Mouse (Mus musculus): Measurements from ENCODE around the gene Tmem200a.

The Tmem200a gene

GRCm38 (mm10) chr10:26078521-26079142 is at the start of gene Tmem200a:
Gene Tmem200a (minus strand): TSS chr10:26079052.
- peak; percentile 85 for DNase-seq

DNA sequence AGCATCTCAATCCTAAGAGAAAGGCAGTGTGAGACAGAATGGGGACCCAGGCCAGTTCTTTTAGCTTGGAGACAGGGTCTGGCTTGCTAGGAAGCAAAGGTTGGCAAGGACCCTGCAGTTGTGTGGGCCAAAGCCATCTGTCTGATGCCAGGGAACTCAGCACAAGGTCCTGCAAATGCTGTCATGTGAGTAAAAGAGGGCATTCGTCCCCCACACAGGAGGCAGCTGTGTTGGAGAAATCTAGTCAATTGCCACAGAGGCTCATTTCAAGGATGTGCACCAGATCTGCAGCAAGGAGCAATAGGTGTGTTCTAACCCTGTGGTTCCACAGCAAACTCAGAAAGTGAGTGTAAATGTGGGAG is 41.0 kb upstream of the Tmem200a start:
- no peak for DNase-seq

- no peak for DNase-seq
These were observed 40.4 kb upstream of the Tmem200a start for GRCm38 (mm10) chr10:26119067-26119821.

DNA sequence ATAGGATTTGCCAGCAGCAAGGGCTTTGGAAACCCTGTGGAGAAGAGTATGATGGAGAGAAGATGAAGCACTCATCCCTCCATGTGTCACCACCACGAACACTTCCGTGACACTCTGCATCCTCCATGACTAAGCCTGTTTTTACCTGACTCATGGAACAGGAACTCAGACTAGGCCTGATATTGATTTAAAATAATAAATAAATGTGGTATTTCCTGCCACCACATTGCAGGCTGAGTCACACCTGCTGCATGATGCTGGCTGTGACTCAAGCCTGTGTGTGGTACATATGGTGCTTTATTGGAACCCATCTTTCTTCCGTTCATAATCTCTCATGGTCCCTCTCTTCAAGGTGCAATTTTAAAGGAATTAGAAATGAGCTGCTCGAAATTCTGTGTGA is 35.6 kb upstream of the Tmem200a start:
- no peak for DNase-seq

DNA sequence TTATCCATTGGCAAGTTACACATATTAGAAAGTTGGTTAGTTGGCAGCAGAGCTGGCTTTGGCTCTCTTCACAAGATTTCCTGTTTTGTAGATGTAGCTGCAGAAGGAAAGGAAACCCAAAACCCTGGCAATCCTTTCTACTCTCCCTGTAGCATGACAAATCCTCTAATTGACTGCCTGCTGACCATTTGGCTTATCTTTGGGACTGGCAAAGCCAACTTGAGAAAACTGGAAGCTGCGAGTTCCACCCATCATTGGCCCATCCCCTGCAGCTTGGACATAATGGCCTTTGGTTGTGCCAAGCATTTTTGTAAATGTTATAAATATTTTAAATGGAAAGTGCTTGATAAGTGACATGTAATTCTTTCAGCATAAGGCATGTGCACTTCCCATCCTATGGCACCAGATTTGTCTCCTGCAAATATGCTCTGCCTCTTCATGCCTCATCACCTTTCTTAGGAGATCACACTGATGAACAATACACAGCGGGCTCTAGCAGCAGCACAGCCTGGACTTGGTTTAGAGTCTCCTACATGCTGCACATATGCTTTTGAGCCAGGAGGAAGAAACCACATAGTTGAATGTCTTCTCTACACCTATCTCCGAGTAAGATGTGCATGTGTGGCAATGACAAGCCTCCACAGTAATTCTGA is 24.6 kb upstream of the Tmem200a start:
- DNase-seq: no peak

DNA sequence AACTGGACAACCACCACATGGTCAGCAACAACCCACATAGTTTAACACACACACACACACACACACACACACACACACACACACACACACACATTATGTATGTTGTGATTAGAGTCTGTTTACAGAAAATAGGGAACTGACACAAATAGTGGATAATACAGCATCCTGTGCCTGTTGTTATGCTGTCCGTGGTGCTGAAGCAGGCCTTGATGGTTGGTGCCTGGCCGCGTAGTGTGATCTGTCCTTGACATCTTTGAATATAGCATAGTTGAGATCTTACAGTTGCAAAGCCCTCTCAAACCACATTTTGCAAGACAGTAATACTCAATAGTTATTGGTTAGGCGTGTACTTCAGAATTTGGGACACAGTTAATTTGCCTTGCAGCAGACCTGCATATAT is 3.2 kb upstream of the Tmem200a start:
- no peak for DNase-seq

GRCm38 (mm10) chr10:26079678-26080077 is 826 bp upstream of the Tmem200a start:
- DNase-seq: no peak

DNA sequence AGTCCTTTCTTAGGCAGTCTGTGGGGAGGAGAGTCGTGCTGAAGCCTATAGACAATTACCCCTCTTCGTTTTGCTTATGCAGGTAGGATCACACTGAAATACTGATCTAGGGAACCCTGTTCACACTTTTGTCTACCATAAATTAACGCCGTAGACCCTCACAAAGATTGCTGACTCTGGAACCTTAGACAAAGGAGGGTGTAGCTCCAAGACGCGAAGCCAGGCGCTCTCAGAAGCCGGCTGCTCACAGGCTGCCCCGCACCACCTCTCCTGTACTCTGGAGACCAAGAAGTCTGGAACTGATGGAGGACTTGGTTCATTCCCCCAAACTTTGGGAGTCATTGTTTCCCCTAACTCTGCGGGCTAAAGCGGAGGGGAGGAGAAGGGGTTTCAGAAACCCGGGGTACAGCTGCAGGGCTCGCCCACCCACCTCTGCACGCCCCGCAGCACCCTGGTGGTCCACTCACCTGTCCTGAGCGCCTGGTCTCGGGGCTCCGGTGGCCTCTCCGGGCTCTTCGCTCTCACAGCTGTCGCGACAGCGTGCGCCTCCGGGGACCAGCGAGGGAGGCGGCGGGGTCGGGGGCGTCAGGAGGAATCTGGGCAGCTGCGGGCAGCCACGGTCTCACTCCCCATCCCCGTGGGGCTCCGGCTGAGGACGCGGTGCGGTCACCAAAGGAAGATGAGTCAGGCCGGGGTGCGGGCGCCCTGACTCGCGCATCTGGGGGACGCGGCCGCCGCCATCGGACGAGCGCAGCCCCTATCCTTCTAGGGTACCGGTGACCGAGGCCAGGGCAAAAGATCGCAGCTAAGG is 976 bp downstream of the Tmem200a start, which contains the start of gene Gm9767:
Gm9767 (plus strand) TSS at position 585 of the 811 bp plus-strand sequence.
- peak; percentile 46 for DNase-seq

DNA sequence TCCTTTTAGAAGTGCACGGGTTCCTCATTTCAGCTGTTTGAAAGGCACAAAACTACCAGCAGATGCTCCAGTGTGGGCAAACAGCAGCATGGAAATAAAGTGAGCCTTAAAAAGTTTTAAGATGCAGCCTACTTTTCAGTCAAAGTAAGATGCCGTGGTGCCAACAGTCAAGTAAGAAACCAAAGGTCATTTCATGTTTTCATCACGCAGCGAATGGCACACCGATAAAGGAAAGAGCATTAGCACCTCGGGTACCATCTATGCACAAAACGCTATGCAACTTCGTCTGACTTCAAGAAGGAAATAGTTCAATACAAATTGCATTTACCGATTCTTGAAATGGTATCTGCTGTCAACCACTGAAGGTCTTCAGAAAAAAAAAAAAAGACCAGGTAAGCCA is 1.9 kb downstream of the Tmem200a start:
- DNase-seq: no peak

DNA sequence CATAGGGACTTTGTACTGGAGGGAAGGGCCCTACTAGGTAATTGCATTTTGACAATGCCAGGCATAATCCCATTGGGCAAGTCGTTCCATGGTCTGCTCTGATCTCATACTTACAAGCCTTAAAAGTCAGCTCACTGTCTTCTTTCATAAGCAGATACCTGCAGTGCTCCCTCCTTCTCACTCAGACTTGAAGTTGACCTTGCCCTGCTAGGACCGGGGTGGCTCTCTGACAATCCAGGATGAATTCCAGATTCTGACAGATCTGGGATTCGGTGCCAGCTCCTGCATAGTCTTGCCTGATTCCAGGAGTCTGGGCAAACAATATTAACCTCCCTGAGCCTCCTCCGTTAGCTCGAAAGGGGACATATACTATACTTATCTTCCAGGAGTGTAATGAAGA is 6.9 kb downstream of the Tmem200a start:
- DNase-seq: no peak

DNA sequence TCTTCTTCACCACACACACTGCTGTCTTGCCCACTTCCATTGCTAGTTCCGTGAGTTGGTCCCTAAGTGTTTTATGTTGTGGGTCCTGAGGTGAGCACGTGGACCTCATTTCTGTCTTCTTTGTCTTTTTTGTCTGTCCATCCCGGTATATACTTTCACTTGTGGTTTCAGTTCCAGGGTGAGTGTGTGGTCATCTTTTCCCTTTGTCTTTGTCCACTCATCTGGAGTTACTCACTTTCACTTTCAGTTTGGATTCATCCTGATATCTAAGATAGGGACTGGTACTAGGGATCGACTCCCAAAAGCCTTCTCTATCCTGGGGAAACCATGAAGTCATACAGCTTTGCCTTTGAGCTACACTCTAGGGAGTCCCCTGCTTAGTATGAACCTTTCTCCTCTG is 15.8 kb downstream of the Tmem200a start:
- no peak for DNase-seq

- no peak for DNase-seq
These were observed 19.1 kb downstream of the Tmem200a start for GRCm38 (mm10) chr10:26059662-26060307.

DNA sequence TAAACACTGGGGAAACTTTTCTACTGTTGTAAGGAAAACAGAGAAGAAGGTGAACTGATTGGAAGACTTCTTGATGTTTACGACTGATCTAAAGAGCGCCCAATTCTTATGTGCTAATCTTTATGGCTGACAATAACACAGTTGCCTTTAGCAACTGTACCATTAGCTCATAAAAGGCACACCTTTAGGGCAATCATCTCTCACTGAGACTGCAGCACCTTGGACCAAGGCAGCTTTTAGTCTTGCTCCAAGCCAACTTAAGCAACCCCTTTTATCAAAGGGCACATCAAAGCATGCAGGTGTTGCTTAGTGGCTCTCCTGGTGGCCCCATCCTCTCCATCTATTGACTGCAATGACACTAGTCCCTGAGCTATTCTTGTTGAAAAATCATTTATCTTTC is 27.7 kb downstream of the Tmem200a start:
- no peak for DNase-seq

- DNase-seq: peak; percentile 11
These were observed 43.9 kb downstream of the Tmem200a start for GRCm38 (mm10) chr10:26034931-26035330.

GRCm38 (mm10) chr10:26018740-26019139 is 60.1 kb downstream of the Tmem200a start:
- DNase-seq: no peak

DNA sequence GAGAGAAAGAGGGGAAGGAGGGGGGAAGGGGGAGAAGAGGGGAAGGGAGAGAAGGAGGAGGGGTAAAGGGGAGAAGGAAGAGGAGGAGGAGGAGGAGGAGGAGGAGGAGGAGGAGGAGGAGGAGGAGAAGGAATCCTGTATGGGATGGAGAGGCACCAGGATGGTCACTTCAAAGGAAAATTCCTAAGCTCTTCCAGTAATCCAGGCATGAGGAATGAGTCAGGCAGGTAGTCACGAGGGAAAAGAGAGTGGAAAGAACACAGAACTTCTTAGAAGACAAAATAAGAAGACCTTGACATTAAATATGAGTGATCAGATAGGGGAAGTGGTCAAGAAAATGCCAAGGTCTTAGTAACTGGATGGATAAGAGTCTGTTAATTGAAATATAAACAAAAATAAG is 64.6 kb downstream of the Tmem200a start:
- no peak for DNase-seq

- DNase-seq: no peak
These were observed 69.9 kb downstream of the Tmem200a start for GRCm38 (mm10) chr10:26008948-26009347.

DNA sequence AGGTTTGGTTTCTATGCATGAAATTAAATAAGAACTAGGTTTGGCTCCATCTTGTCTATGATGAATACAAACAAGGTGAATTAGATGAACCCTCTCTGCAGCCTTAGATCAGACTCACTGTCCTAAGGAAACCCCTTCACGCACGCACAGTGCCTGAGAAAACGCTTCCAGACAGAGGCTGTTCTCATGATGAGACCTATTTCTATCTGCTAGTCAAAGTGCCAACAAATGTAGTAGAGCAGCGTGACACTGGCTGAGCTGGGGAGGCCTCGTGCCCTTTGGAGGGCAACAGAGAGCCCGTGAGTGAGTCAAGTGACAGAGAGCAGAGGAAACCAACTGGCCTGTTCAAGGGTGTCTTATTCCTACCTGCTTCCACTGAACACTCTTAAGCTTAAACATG is 73.4 kb downstream of the Tmem200a start:
- no peak for DNase-seq

DNA sequence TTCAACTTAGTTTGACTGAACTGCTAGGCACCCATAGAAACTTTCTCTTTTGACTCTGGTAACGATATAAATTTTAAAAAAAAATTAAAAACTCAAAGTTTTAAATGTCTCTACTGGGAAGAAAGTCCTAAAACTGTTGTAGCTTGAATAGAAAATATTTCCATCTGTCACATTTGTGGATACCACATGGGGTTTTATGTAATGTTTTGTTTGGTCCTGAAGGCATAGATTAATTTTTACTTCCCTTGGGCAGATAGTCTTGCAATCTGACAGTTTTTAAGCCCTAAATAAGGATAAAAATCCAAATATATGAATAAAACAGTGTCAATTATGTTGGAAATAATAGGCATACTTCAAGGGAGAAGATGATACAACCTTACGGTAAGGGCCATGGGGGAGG is 78.0 kb downstream of the Tmem200a start:
- no peak for DNase-seq

GRCm38 (mm10) chr10:25999291-25999930 is 79.4 kb downstream of the Tmem200a start:
- DNase-seq: no peak

- no peak for DNase-seq
These were observed 94.8 kb downstream of the Tmem200a start for GRCm38 (mm10) chr10:25984056-25984455.

DNA sequence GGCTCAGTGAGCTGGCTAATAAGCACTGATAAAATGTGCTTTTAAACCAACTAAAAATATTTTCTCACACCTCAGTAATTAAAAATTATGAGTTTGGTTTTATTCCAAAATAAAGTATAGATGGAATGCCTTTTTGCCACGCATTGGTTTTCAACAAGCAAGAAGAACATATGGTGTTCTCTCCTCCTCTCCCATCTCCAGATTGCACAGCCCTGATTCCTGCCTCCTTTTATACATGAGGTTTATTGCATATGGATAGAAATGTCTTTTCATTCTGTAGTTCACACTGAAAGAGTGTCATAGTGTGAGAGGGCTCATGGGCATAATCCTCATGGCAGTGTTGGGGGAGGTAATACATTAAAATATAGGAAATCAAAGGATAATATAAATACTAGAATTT is 96.2 kb downstream of the Tmem200a start:
- DNase-seq: no peak
